17 mouse cellular contexts compared by ENCODE assay signal in the genomic region with DNA sequence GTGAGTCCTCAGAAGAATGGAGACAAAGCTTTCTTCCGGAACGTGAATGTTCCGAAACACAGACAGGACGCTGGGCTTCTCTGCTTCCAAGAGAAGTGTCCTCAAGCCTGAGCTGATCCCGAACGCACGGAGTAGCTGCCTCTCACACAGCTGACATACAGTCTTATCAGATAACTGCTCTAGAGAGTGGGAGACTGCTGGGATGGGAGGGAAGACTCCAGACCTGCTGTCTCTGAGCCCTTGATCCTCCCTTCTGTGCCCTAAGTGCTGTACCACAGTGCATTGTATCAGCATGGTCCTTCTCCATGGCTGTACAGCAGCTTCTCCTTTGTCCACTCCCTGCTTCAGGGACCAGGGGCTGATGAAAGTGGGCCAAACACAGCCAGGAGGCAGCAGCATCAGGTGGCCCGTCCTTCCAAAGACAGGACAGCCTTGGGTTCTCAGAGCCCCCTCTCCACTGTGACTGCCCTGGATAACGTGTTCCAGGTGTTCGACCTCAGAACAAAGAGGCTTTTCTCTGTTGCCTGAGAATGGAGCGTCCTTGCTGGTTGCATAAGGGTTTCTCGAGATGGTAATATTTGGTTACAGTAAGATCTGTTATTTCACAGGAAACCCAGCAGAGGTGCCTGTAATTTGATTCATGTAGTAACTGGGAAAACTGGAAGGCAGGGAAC. TPM values are rescaled to one million over a fixed set of nuclear protein-coding genes. Genes with fewer than 3 reads are reported as not detected.
DNase-seq lines count a peak whose midpoint lies in the region; ATAC-seq lines count a peak whose summit lies in the region.
"Had no signal": no experiment of that assay in that cellular context is flagged by ENCODE, and none has a peak within 500 bp of the region (broad histone marks: within the 10 kb centered on the region; RNA-seq: fewer than 3 reads in every experiment).

No protein-coding gene starts in this region.

- peak overlapping the region; percentile 75; the same call in 1 of the 2 replicates for H3K27ac ChIP-seq in kidney, embryonic 14.5 days (ENCODE audit: low read depth, low read length)
- H3K27ac ChIP-seq in embryonic facial prominence, embryonic 14.5 days (replicated peaks; ENCODE audit: low read depth, low read length): peak overlapping the region; percentile 50
- H3K27ac ChIP-seq: heart, embryonic 15.5 days; hindbrain, embryonic 13.5 days; liver, embryonic 13.5 days had no signal

- no peaks in the 10 kb centered on the region for H3K27me3 ChIP-seq in kidney, embryonic 14.5 days (ENCODE audit: control insufficient read depth, insufficient read depth, low read length)
- H3K27me3 ChIP-seq in embryonic facial prominence, embryonic 14.5 days (replicated peaks; ENCODE audit: control insufficient read depth, insufficient read depth, low read length): no peaks in the 10 kb centered on the region
- H3K27me3 ChIP-seq: heart, embryonic 15.5 days; liver, embryonic 13.5 days had no signal

- DNase-seq in kidney, postnatal 36 days: no peak
- peak; percentile 43 for DNase-seq in 3T3-L1 (ENCODE audit: low read depth, low spot score)
- peak; percentile 66 for DNase-seq in embryo, embryonic 10 days (ENCODE audit: low spot score)
- DNase-seq in embryonic facial prominence, embryonic 14.5 days (ENCODE audit: low spot score): no peak
- DNase-seq in urinary bladder, postnatal 10 days (ENCODE audit: low spot score): no peak
- no peak for DNase-seq in left cerebral cortex, postnatal 14 days (ENCODE audit: low spot score in 2 of 2)
- DNase-seq in ovary, postnatal 36 days (ENCODE audit: low spot score): no peak
- DNase-seq: cerebellum, adult 11 months; kidney, adult 11 months; liver, embryonic 13.5 days; right cerebral cortex, postnatal 25 days; thymus, postnatal 4 days had no signal

- H3K9me3 ChIP-seq in kidney, embryonic 14.5 days (ENCODE audit: control insufficient read depth, low read length): no peaks in the 10 kb centered on the region
- no peaks in the 10 kb centered on the region for H3K9me3 ChIP-seq in embryonic facial prominence, embryonic 14.5 days (ENCODE audit: control insufficient read depth, low read length)
- H3K9me3 ChIP-seq: G1E; heart, embryonic 15.5 days; hindbrain, embryonic 13.5 days; liver, embryonic 13.5 days had no signal

- ATAC-seq in kidney, embryonic 14.5 days (ENCODE audit: low FRiP score, low TSS enrichment): no peak
- no peak; the same call in 1 of the 2 replicates for ATAC-seq in embryonic facial prominence, embryonic 14.5 days (ENCODE audit: low read depth)
- ATAC-seq: forebrain, embryonic 16.5 days had no signal

- no peak overlapping the region for H3K9ac ChIP-seq in kidney, embryonic 14.5 days (ENCODE audit: low read depth, low read length)
- H3K9ac ChIP-seq in embryonic facial prominence, embryonic 14.5 days (ENCODE audit: low read depth, low read length): no peak overlapping the region
- H3K9ac ChIP-seq: heart, embryonic 15.5 days; hindbrain, embryonic 13.5 days; liver, embryonic 13.5 days had no signal

- intact Hi-C loops in left cerebral cortex, postnatal 14 days (cut with DNase I): no loop called here

- peaks cover 13% of the 10 kb centered on the region; the same call in 1 of the 2 replicates for H3K4me1 ChIP-seq in kidney, embryonic 14.5 days (ENCODE audit: control insufficient read depth, insufficient read depth, low read length)
- H3K4me1 ChIP-seq in embryonic facial prominence, embryonic 14.5 days (ENCODE audit: control insufficient read depth, insufficient read depth, low read length): peaks cover 35% of the 10 kb centered on the region

- H3K36me3 ChIP-seq in kidney, embryonic 14.5 days (ENCODE audit: control insufficient read depth, insufficient read depth, low read length): no peaks in the 10 kb centered on the region
- H3K36me3 ChIP-seq in embryonic facial prominence, embryonic 14.5 days (ENCODE audit: control insufficient read depth, insufficient read depth, low read length): no peaks in the 10 kb centered on the region
- H3K36me3 ChIP-seq: G1E; heart, embryonic 15.5 days; hindbrain, embryonic 13.5 days; liver, embryonic 13.5 days had no signal

- no peak overlapping the region for H3K4me2 ChIP-seq in kidney, embryonic 14.5 days (replicated peaks; ENCODE audit: low read depth, low read length)
- H3K4me2 ChIP-seq in embryonic facial prominence, embryonic 14.5 days (ENCODE audit: low read depth, low read length): no peak overlapping the region
- H3K4me2 ChIP-seq: heart, embryonic 15.5 days; hindbrain, embryonic 13.5 days; liver, embryonic 13.5 days had no signal

- WGBS in kidney, embryonic 14.5 days: 44% methylated on average over 12 of the region's 12 CpGs
- 46% methylated on average over 12 of the region's 12 CpGs for WGBS in embryonic facial prominence, embryonic 14.5 days

- no peak overlapping the region for H3K4me3 ChIP-seq in kidney, embryonic 14.5 days (ENCODE audit: low read length)
- H3K4me3 ChIP-seq in embryonic facial prominence, embryonic 14.5 days (ENCODE audit: low read depth, low read length): no peak overlapping the region
- H3K4me3 ChIP-seq: heart, embryonic 15.5 days; hindbrain, embryonic 13.5 days; liver, embryonic 13.5 days had no signal

RNA-seq across cellular contexts. Expression of gene Aldh1a3, which starts 24.4 kb away (rescaled TPM):
- polyA plus RNA-seq in kidney, embryonic 14.5 days (2014; fragmentation: Nextera tagmentation; extraction: Ambion mirVana): 30.4 and 41.7 TPM in 2 replicates
- 29.6 and 30.1 TPM in 2 replicates for polyA plus RNA-seq in embryonic facial prominence, embryonic 14.5 days (2014; fragmentation: Nextera tagmentation; extraction: Ambion mirVana)
- 1 to 10 TPM; 2.9 to 3.4 TPM for total RNA-seq in left cerebral cortex, postnatal 14 days (2021)
- polyA plus RNA-seq: G1E had no signal

Comparison
In these comparisons a context has a peak if more than half of its experiments do, and no peak if none do; other contexts are left out.
1. DNase-seq: peak in 3T3-L1 (single experiment) and embryo, embryonic 10 days (single experiment); none in kidney, postnatal 36 days (0 of 2), embryonic facial prominence, embryonic 14.5 days (single experiment), urinary bladder, postnatal 10 days (single experiment), left cerebral cortex, postnatal 14 days (0 of 2) and ovary, postnatal 36 days (single experiment).